Mouse (Mus musculus) spleen, adult 2 months (tissue): ENCODE results near the gene Ncmap.

Experiments
- CTCF ChIP-seq: fragments of 200-500 bp; IDR thresholded peaks from 2 replicates; pipeline ENCODE4 v1.5.1; 2011; ENCODE audit warnings: mild to moderate bottlenecking, inconsistent platforms; ENCODE audit not compliant: insufficient read depth, insufficient read length, insufficient replicate concordance; ENCODE audit errors: extremely low read depth
- POLR2A ChIP-seq: fragments of 200-500 bp; IDR thresholded peaks from 2 replicates; pipeline ENCODE4 v1.6.1; 2011; ENCODE audit warnings: low read depth, low read length, inconsistent platforms

GRCm38 (mm10) chr4:135392801-135393200 lies 5.2 kb downstream of the Ncmap start:
- TF ChIP-seq CTCF: no peak
- TF ChIP-seq POLR2A: no peak
